Mouse (Mus musculus) CH12.LX (cell line): ENCODE measurements around the gene Gm9758. TPM values are rescaled to one million over a fixed set of nuclear protein-coding genes. Genes with fewer than 3 reads are reported as not detected.
"Not testable (repeated sequence)": the region's sequence is repeated elsewhere in the genome, so short reads cannot be mapped to it uniquely, and the experiment has no call there.

Experiments used
- DNase-seq: peaks from one replicate; pipeline ENCODE4 v3.0.0-alpha.2; 2013; ENCODE audit errors: extremely low read depth
- H3K27ac ChIP-seq: 2 replicates; pipeline ENCODE4 v1.5.1; 2012; ENCODE audit warnings: low read depth, mild to moderate bottlenecking, control low read depth, moderate library complexity; ENCODE audit not compliant: insufficient read depth
- H3K27me3 ChIP-seq: replicated peaks from 2 replicates; pipeline ENCODE3; 2012; ENCODE audit warnings: inconsistent platforms
- H3K36me3 ChIP-seq, 2 experiments: replicated peaks in 1 of 2; 2 replicates each; pipeline versions ENCODE3 to v1.6.1; 2012; ENCODE audit warnings: inconsistent platforms in 1 of 2, low read length in 1 of 2, mild to moderate bottlenecking in 1 of 2, mixed read lengths in 1 of 2, moderate library complexity in 1 of 2; ENCODE audit not compliant: control insufficient read depth in 1 of 2, insufficient read depth in 1 of 2
- H3K4me1 ChIP-seq, 2 experiments: 2 replicates each; pipeline ENCODE4 v1.6.1; 2012; ENCODE audit warnings: inconsistent platforms in 1 of 2, moderate library complexity in 1 of 2; ENCODE audit not compliant: insufficient read depth in 2 of 2, control insufficient read depth in 1 of 2
- H3K4me2 ChIP-seq: 2 replicates; pipeline ENCODE4 v1.6.1; 2012; ENCODE audit warnings: low read depth, mild to moderate bottlenecking, control low read depth; ENCODE audit not compliant: poor library complexity, insufficient read depth, severe bottlenecking
- H3K4me3 ChIP-seq, 3 experiments: fragments of 150-350 bp in 1 of 3; sonication (generic) in 1 of 3; replicated peaks in 1 of 3; 2 replicates each; pipeline versions ENCODE3 to v1.5.1; 2011 to 2012; ENCODE audit warnings: low read depth in 2 of 3, low read length in 2 of 3, mild to moderate bottlenecking in 2 of 3, moderate library complexity in 2 of 3, control low read depth in 1 of 3, improper control_type of control experiment in 1 of 3, inconsistent platforms in 1 of 3, mixed read lengths in 1 of 3; ENCODE audit not compliant: poor library complexity in 1 of 3
- H3K79me2 ChIP-seq: replicated peaks from 2 replicates; pipeline ENCODE4 v1.6.1; 2012; ENCODE audit warnings: mild to moderate bottlenecking, moderate library complexity; ENCODE audit not compliant: control insufficient read depth, poor library complexity, insufficient read depth, severe bottlenecking; ENCODE audit errors: extremely low read depth
- H3K9ac ChIP-seq: 2 replicates; pipeline ENCODE4 v1.6.1; 2012; ENCODE audit warnings: low read depth, mild to moderate bottlenecking, control low read depth, moderate library complexity; ENCODE audit not compliant: insufficient read depth
- H3K9me3 ChIP-seq: replicated peaks from 2 replicates; pipeline ENCODE3; 2012; ENCODE audit warnings: low read length, inconsistent platforms, mixed read lengths
- BHLHE40 ChIP-seq: IDR thresholded peaks from 2 replicates; pipeline ENCODE4 v1.6.1; 2011; ENCODE audit warnings: mild to moderate bottlenecking, low read depth, low read length, improper control_type of control experiment
- CHD1 ChIP-seq: IDR thresholded peaks from 2 replicates; pipeline ENCODE4 v1.6.1; 2012; ENCODE audit warnings: low read depth, low read length, improper control_type of control experiment, inconsistent platforms
- CTCF ChIP-seq, 2 experiments: IDR thresholded peaks in 1 of 2; conservative IDR thresholded peaks in 1 of 2; 2 replicates each; pipeline ENCODE4 v1.5.1; 2011 to 2012; ENCODE audit warnings: low read depth in 2 of 2, low read length in 2 of 2, improper control_type of control experiment in 1 of 2, inconsistent platforms in 1 of 2, mild to moderate bottlenecking in 1 of 2, moderate library complexity in 1 of 2
- E2F4 ChIP-seq: IDR thresholded peaks from 2 replicates; pipeline ENCODE4 v1.6.1; 2011; ENCODE audit warnings: low read depth, low read length, improper control_type of control experiment; ENCODE audit not compliant: insufficient replicate concordance
- ETS1 ChIP-seq: conservative IDR thresholded peaks from 2 replicates; pipeline ENCODE4 v1.6.1; 2012; ENCODE audit warnings: low read depth, mild to moderate bottlenecking, inconsistent platforms, low read length, improper control_type of control experiment, moderate library complexity
- JUN ChIP-seq: IDR thresholded peaks from 2 replicates; pipeline ENCODE4 v1.6.1; 2011; ENCODE audit warnings: low read depth, mild to moderate bottlenecking, low read length, improper control_type of control experiment, moderate library complexity; ENCODE audit not compliant: insufficient read depth
- MAFK ChIP-seq: IDR thresholded peaks from 2 replicates; pipeline ENCODE4 v1.6.1; 2011; ENCODE audit warnings: low read length, improper control_type of control experiment; ENCODE audit not compliant: insufficient replicate concordance
- MEF2A ChIP-seq: IDR thresholded peaks from 2 replicates; pipeline ENCODE4 v1.6.1; 2014; ENCODE audit warnings: low read depth, mild to moderate bottlenecking, inconsistent platforms, low read length, improper control_type of control experiment, borderline replicate concordance
- RAD21 ChIP-seq: IDR thresholded peaks from 2 replicates; pipeline ENCODE4 v1.6.1; 2011; ENCODE audit warnings: low read depth, mild to moderate bottlenecking, low read length, improper control_type of control experiment, moderate library complexity
- SIN3A ChIP-seq: IDR thresholded peaks from 2 replicates; pipeline ENCODE4 v1.6.1; 2012; ENCODE audit warnings: low read length, improper control_type of control experiment, inconsistent platforms
- SMC3 ChIP-seq: IDR thresholded peaks from 2 replicates; pipeline ENCODE4 v1.6.1; 2011; ENCODE audit warnings: low read depth, low read length, improper control_type of control experiment
- TBP ChIP-seq: conservative IDR thresholded peaks from 2 replicates; pipeline ENCODE4 v1.6.1; 2011; ENCODE audit warnings: low read depth, low read length, improper control_type of control experiment
- UBTF ChIP-seq: IDR thresholded peaks from 2 replicates; pipeline ENCODE4 v1.6.1; 2012; ENCODE audit warnings: low read depth, mild to moderate bottlenecking, inconsistent platforms, low read length, improper control_type of control experiment, moderate library complexity
- USF1 ChIP-seq: IDR thresholded peaks from 2 replicates; pipeline ENCODE4 v1.6.1; 2014; ENCODE audit warnings: low read depth, mild to moderate bottlenecking, inconsistent platforms, low read length, improper control_type of control experiment
- ZMIZ1 ChIP-seq: IDR thresholded peaks from 2 replicates; pipeline ENCODE4 v1.6.1; 2012; ENCODE audit warnings: low read depth, mild to moderate bottlenecking, inconsistent platforms, low read length, improper control_type of control experiment
- dilution Hi-C: fragments of 300-500 bp; cut with MboI; formaldehyde crosslinking; loops from 2 replicates; pipeline ENCODE4 v1.14.3; 2020; ENCODE audit warnings: low sequenced_read_pairs; ENCODE audit not compliant: extremely low pct_unique_long_range_greater_than_20kb, extremely low pct_ligation_motif_present
- in situ Hi-C: fragments of 300-500 bp; cut with MboI; formaldehyde crosslinking; loops from 3 replicates; pipeline ENCODE4 v1.14.3; 2019; ENCODE audit warnings: low sequenced_read_pairs, low pct_ligation_motif_present, low pct_unique_long_range_greater_than_20kb, mixed read lengths
- polyA plus RNA-seq: library from polyadenylated mRNA; unstranded; fragments of >175 nt; gene quantifications from 2 replicates; pipeline ENCODE4 v1.2.1, GENCODE M21; 2012; ENCODE audit warnings: low read depth; ENCODE audit not compliant: insufficient read length
- total RNA-seq, 2 experiments: library from RNA; depleted of rRNA; stranded (reverse); fragments of 300-350 nt in 1 of 2; fragments of >200 nt in 1 of 2; gene quantifications; 2 replicates each; pipeline ENCODE4 v1.2.3; 2012 to 2014

Gm9758 gene
- total and polyA plus RNA-seq, 3 experiments, result not detected

- H3K4me3 ChIP-seq, DNase-seq, dilution Hi-C loops, H3K36me3 ChIP-seq, H3K27me3 ChIP-seq, H3K27ac ChIP-seq, in situ Hi-C loops, H3K9ac ChIP-seq, H3K79me2 ChIP-seq, H3K4me1 ChIP-seq, H3K9me3 ChIP-seq, H3K4me2 ChIP-seq: not testable (repeated sequence)
- TF ChIP-seq CTCF (conservative IDR thresholded peaks at IDR 0.05 in 1 of 2, IDR thresholded peaks at IDR 0.05 in 1 of 2; ENCODE audit: low read depth in 2 of 2, low read length in 2 of 2), result peak in 1 of 2 experiments; percentile 12; a peak in 1 of 4 replicates
These were observed 12.3 kb upstream of the Gm9758 start for GRCm38 (mm10) chr5:14927047-14927446.

- H3K9me3 ChIP-seq, H3K4me3 ChIP-seq, H3K36me3 ChIP-seq, DNase-seq, in situ Hi-C loops, H3K27ac ChIP-seq, H3K79me2 ChIP-seq, H3K27me3 ChIP-seq, H3K4me2 ChIP-seq, H3K9ac ChIP-seq, dilution Hi-C loops, H3K4me1 ChIP-seq: not testable (repeated sequence)
These were observed 338 bp downstream of the Gm9758 start for GRCm38 (mm10) chr5:14914361-14914760.

- H3K4me1 ChIP-seq, DNase-seq, H3K4me3 ChIP-seq: not testable (repeated sequence)
- peak in 1 of 2 experiments; percentile 14; a peak in 2 of 4 replicates for TF ChIP-seq CTCF (conservative IDR thresholded peaks at IDR 0.05 in 1 of 2, IDR thresholded peaks at IDR 0.05 in 1 of 2; ENCODE audit: low read depth in 2 of 2, low read length in 2 of 2)
- TF ChIP-seq, all 38 proteins: peak for 1; not testable (repeated sequence) for 37
- H3K27me3 ChIP-seq, H3K9me3 ChIP-seq, H3K27ac ChIP-seq, H3K79me2 ChIP-seq, H3K9ac ChIP-seq, H3K36me3 ChIP-seq, dilution Hi-C loops, in situ Hi-C loops, H3K4me2 ChIP-seq: not testable (repeated sequence)
These were observed 11.2 kb downstream of the Gm9758 start for GRCm38 (mm10) chr5:14903539-14903938.

GRCm38 (mm10) chr5:14892242-14892641 lies 22.5 kb downstream of the Gm9758 start:
- Histone ChIP-seq H3K27me3 (no peaks in the 10 kb centered on the region), H3K9ac (no peak overlapping the region), H3K36me3 (no peaks in the 10 kb centered on the region), H3K27ac (no peak overlapping the region), H3K4me3 (no peak overlapping the region), H3K9me3 (peaks cover 64% of the 10 kb centered on the region), H3K4me2 (no peak overlapping the region), H3K79me2 (no peaks in the 10 kb centered on the region), H3K4me1 (no peaks in the 10 kb centered on the region)
- dilution Hi-C loops, result no loop called here
- in situ Hi-C loops, result no loop called here
- DNase-seq, result no peak
- TF ChIP-seq USF1 (no peak), UBTF (no peak), SMC3 (no peak), BHLHE40 (no peak), E2F4 (no peak), CHD1 (no peak), ETS1 (no peak), TBP (no peak), MEF2A (no peak), MAFK (no peak), CTCF (conservative IDR thresholded peaks at IDR 0.05 in 1 of 2, IDR thresholded peaks at IDR 0.05 in 1 of 2; ENCODE audit: low read depth in 2 of 2, low read length in 2 of 2) (no peak), RAD21 (no peak), ZMIZ1 (no peak), JUN (no peak), SIN3A (no peak)
